16 mouse cellular contexts compared by ENCODE assay signal in the genomic region with DNA sequence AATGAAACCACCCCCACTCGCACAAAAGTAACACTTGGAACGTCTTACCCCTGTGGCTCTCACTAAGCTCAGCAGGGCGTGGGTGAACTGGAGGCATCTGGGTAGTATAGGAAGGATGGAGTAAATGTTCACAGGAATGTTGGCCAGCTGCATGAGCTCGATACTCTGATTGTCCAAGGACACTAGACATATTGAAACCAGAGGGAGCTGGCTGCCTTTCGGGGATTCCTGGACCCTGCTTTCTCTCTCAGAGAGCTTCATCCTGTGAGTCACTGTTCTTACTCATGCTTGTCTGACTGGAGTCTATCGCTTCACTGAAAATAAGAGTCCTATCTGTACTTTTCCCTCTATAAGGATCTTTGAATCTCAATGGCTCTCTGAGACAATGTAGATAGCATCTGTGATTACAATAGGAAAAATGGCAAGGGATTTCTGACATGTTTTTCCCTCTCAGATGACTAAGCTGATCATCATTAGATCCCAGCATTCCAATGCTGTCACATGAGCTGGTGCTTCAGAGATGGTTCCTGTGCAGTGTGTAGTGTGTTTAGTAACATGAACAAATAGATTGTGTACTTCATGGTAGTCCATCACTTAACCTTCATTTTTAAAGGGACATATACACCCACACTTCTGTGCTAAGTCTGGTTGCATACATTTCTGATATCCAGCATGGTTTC.
DNase-seq lines count a peak whose midpoint lies in the region; ATAC-seq and TF ChIP-seq lines count a peak whose summit lies in the region.
"Had no signal": no experiment of that assay in that cellular context is flagged by ENCODE, and none has a peak within 500 bp of the region (broad histone marks: within the 10 kb centered on the region; RNA-seq: fewer than 3 reads in every experiment).

No protein-coding gene starts in this region.

- H3K27ac ChIP-seq in heart, embryonic 10.5 days: no peak overlapping the region
- no peak overlapping the region for H3K27ac ChIP-seq in lung, postnatal 0 days (ENCODE audit: low read length)
- no peak overlapping the region for H3K27ac ChIP-seq in forebrain, embryonic 10.5 days
- H3K27ac ChIP-seq in forebrain, embryonic 15.5 days (replicated peaks): no peak overlapping the region
- H3K27ac ChIP-seq: embryonic facial prominence, embryonic 13.5 days; hindbrain, postnatal 0 days; macrophage had no signal

- no peak overlapping the region for H3K4me3 ChIP-seq in heart, embryonic 10.5 days
- no peak overlapping the region for H3K4me3 ChIP-seq in lung, postnatal 0 days (ENCODE audit: low read depth, low read length)
- H3K4me3 ChIP-seq in lung, adult 2 months (replicated peaks; ENCODE audit: extremely low read depth, low read depth, low read length): no peak overlapping the region
- no peak overlapping the region for H3K4me3 ChIP-seq in forebrain, embryonic 10.5 days
- no peak overlapping the region for H3K4me3 ChIP-seq in forebrain, embryonic 15.5 days
- H3K4me3 ChIP-seq: embryonic facial prominence, embryonic 13.5 days had no signal

- H3K4me1 ChIP-seq in heart, embryonic 10.5 days: no peaks in the 10 kb centered on the region
- 0 out of 2 replicates have a peak, but pooled peaks cover 2% of the 10 kb centered on the region for H3K4me1 ChIP-seq in lung, postnatal 0 days (ENCODE audit: insufficient read depth, low read depth, low read length)
- H3K4me1 ChIP-seq in lung, adult 2 months (ENCODE audit: control insufficient read depth, insufficient read depth, low read length): peaks cover 4% of the 10 kb centered on the region; the same call in 1 of the 2 replicates
- peaks cover 29% of the 10 kb centered on the region for H3K4me1 ChIP-seq in forebrain, embryonic 10.5 days
- H3K4me1 ChIP-seq in forebrain, embryonic 15.5 days: peaks cover 17% of the 10 kb centered on the region

- no peaks in the 10 kb centered on the region for H3K9me3 ChIP-seq in heart, embryonic 10.5 days
- H3K9me3 ChIP-seq in lung, postnatal 0 days (ENCODE audit: low read length): no peaks in the 10 kb centered on the region
- H3K9me3 ChIP-seq in forebrain, embryonic 10.5 days: no peaks in the 10 kb centered on the region
- H3K9me3 ChIP-seq in forebrain, embryonic 15.5 days: no peaks in the 10 kb centered on the region
- H3K9me3 ChIP-seq: embryonic facial prominence, embryonic 13.5 days had no signal

- no peaks in the 10 kb centered on the region for H3K27me3 ChIP-seq in heart, embryonic 10.5 days (ENCODE audit: insufficient read depth, poor library complexity, severe bottlenecking)
- H3K27me3 ChIP-seq in lung, postnatal 0 days (replicated peaks; ENCODE audit: insufficient read depth, low read length): no peaks in the 10 kb centered on the region
- peaks cover 27% of the 10 kb centered on the region for H3K27me3 ChIP-seq in forebrain, embryonic 10.5 days (ENCODE audit: poor library complexity, severe bottlenecking)
- H3K27me3 ChIP-seq in forebrain, embryonic 15.5 days: no peaks in the 10 kb centered on the region
- H3K27me3 ChIP-seq: CH12.LX; embryonic facial prominence, embryonic 13.5 days had no signal

- WGBS in heart, embryonic 10.5 days: 81% methylated on average over 6 of the region's 6 CpGs
- WGBS in lung, postnatal 0 days: 74% methylated on average over 6 of the region's 6 CpGs
- WGBS in lung, adult 2 months: 70% methylated on average over 6 of the region's 6 CpGs
- WGBS in forebrain, embryonic 10.5 days: 87% methylated on average over 6 of the region's 6 CpGs
- 92% methylated on average over 6 of the region's 6 CpGs for WGBS in forebrain, embryonic 15.5 days

- ATAC-seq in lung, postnatal 0 days: peak; percentile 49
- ATAC-seq in forebrain, embryonic 15.5 days (replicated peaks): no peak
- ATAC-seq: forebrain, postnatal 0 days; hindbrain, postnatal 0 days had no signal

- TF ChIP-seq CTCF in lung, postnatal 0 days (IDR thresholded peaks at IDR 0.05): no peak
- TF ChIP-seq CTCF in lung, adult 2 months (IDR thresholded peaks at IDR 0.05; ENCODE audit: insufficient read depth, low read length): no peak

- no peaks in the 10 kb centered on the region for H3K36me3 ChIP-seq in heart, embryonic 10.5 days
- H3K36me3 ChIP-seq in lung, postnatal 0 days (ENCODE audit: insufficient read depth, low read length): no peaks in the 10 kb centered on the region
- no peaks in the 10 kb centered on the region for H3K36me3 ChIP-seq in forebrain, embryonic 10.5 days (replicated peaks)
- no peaks in the 10 kb centered on the region for H3K36me3 ChIP-seq in forebrain, embryonic 15.5 days
- H3K36me3 ChIP-seq: embryonic facial prominence, embryonic 13.5 days had no signal

- no peak overlapping the region for H3K9ac ChIP-seq in lung, postnatal 0 days (replicated peaks; ENCODE audit: low read depth)
- no peak overlapping the region for H3K9ac ChIP-seq in forebrain, embryonic 15.5 days (replicated peaks)
- H3K9ac ChIP-seq: embryonic facial prominence, embryonic 13.5 days; forebrain, postnatal 0 days had no signal

- peak; percentile 91 for DNase-seq in heart, adult 11 months
- DNase-seq in heart, embryonic 10.5 days (ENCODE audit: low spot score): no peak
- DNase-seq in lung, postnatal 0 days (ENCODE audit: low spot score): peak; percentile 6
- DNase-seq in lung, adult 2 months: no peak
- DNase-seq in Muller cell, postnatal 12 days (ENCODE audit: inconsistent ontology term): peak; percentile 93
- peak; percentile 13 for DNase-seq in gastrocnemius, postnatal 25 days
- DNase-seq in forebrain, embryonic 10.5 days (ENCODE audit: extremely low spot score, low spot score): no peak
- DNase-seq: adrenal gland, adult 8-10 months; cerebellum, postnatal 36 days; forebrain, postnatal 0 days; kidney, postnatal 10 days had no signal

- no peak for TF ChIP-seq EP300 in lung, postnatal 0 days (IDR thresholded peaks at IDR 0.05)

- TF ChIP-seq POLR2A in lung, adult 2 months (IDR thresholded peaks at IDR 0.05; ENCODE audit: borderline replicate concordance, extremely low read depth, low read depth, low read length): no peak

- H3K4me2 ChIP-seq in lung, postnatal 0 days (replicated peaks; ENCODE audit: low read depth, low read length): no peak overlapping the region
- no peak overlapping the region for H3K4me2 ChIP-seq in forebrain, embryonic 15.5 days (replicated peaks)
- H3K4me2 ChIP-seq: embryonic facial prominence, embryonic 13.5 days had no signal

Comparison
In these comparisons a context has a peak if more than half of its experiments do, and no peak if none do; other contexts are left out.
1. DNase-seq: peak in heart, adult 11 months (single experiment), lung, postnatal 0 days (single experiment), Muller cell, postnatal 12 days (single experiment) and gastrocnemius, postnatal 25 days (single experiment); none in heart, embryonic 10.5 days (single experiment), lung, adult 2 months (single experiment) and forebrain, embryonic 10.5 days (single experiment).